Mouse (Mus musculus) C2C12 (cell line): ENCODE measurements around the gene Arf3.

Experiments
- CEBPB ChIP-seq: IDR thresholded peaks from one replicate; pipeline ENCODE4 v1.6.1; 2011; ENCODE audit warnings: low read depth, mild to moderate bottlenecking, control low read depth, moderate library complexity
- CTCF ChIP-seq: IDR thresholded peaks from one replicate; pipeline ENCODE4 v1.5.1; 2011; ENCODE audit not compliant: control insufficient read depth, insufficient read depth, insufficient read length
- FOSL1 ChIP-seq: IDR thresholded peaks from one replicate; pipeline ENCODE4 v1.8.0; 2011; ENCODE audit warnings: mild to moderate bottlenecking, low read length; ENCODE audit not compliant: poor library complexity, insufficient read depth, severe bottlenecking
- MYOD1 ChIP-seq: IDR thresholded peaks from one replicate; pipeline ENCODE4 v1.6.1; 2011; ENCODE audit warnings: low read depth; ENCODE audit not compliant: control insufficient read depth, insufficient read length
- USF1 ChIP-seq: IDR thresholded peaks from one replicate; pipeline ENCODE4 v1.6.1; 2011; ENCODE audit warnings: low read depth, mild to moderate bottlenecking, control low read depth, moderate library complexity

GRCm38 (mm10) chr15:98714230-98714652 lies 48.8 kb downstream of the Arf3 start:
- TF ChIP-seq CTCF (no peak), MYOD1 (no peak), CEBPB (no peak), FOSL1 (no peak), USF1 (no peak)
